Comparison of ENCODE assay signal across 8 mouse cellular contexts in genomic region chr17:27040304-27041045, GRCm38 (mm10). TPM values are rescaled to one million over a fixed set of nuclear protein-coding genes. Genes with fewer than 3 reads are reported as not detected.
A peak's percentile ranks its signal among the peaks of the same experiment; 100 is the strongest.
DNase-seq lines count a peak whose midpoint lies in the region; ATAC-seq and TF ChIP-seq lines count a peak whose summit lies in the region.

No protein-coding gene starts in this region.

- no peaks in the 10 kb centered on the region for H3K9me3 ChIP-seq in lung, embryonic 15.5 days
- H3K9me3 ChIP-seq in limb, embryonic 14.5 days (ENCODE audit: control insufficient read depth, low read length) = no peaks in the 10 kb centered on the region

- peaks cover 43% of the 10 kb centered on the region for H3K4me1 ChIP-seq in lung, embryonic 15.5 days
- peaks cover 39% of the 10 kb centered on the region for H3K4me1 ChIP-seq in limb, embryonic 14.5 days (ENCODE audit: control insufficient read depth, insufficient read depth, low read length)

- no peak for TF ChIP-seq POLR2A in limb, embryonic 14.5 days (IDR thresholded peaks at IDR 0.05; ENCODE audit: borderline replicate concordance, extremely low read depth, insufficient read depth, insufficient read length)

- no peaks in the 10 kb centered on the region for H3K36me3 ChIP-seq in lung, embryonic 15.5 days
- H3K36me3 ChIP-seq in limb, embryonic 14.5 days (ENCODE audit: control insufficient read depth, insufficient read depth, low read length) = no peaks in the 10 kb centered on the region

- H3K4me2 ChIP-seq in lung, embryonic 15.5 days = 0 out of 2 replicates have a peak overlapping the region, but pooled peaks have one; percentile 11
- H3K4me2 ChIP-seq in limb, embryonic 14.5 days (replicated peaks; ENCODE audit: low read depth, low read length, severe bottlenecking) = peak overlapping the region; percentile 32; the same call in 1 of the 2 replicates

- no peaks in the 10 kb centered on the region for H3K27me3 ChIP-seq in lung, embryonic 15.5 days
- H3K27me3 ChIP-seq in limb, embryonic 14.5 days (ENCODE audit: control insufficient read depth, insufficient read depth, low read length) = no peaks in the 10 kb centered on the region

- H3K9ac ChIP-seq in lung, embryonic 15.5 days = no peak overlapping the region
- 0 out of 2 replicates have a peak overlapping the region, but pooled peaks have one; percentile 34 for H3K9ac ChIP-seq in limb, embryonic 14.5 days (ENCODE audit: low read depth, low read length, severe bottlenecking)

- ATAC-seq in lung, embryonic 15.5 days (ENCODE audit: borderline replicate concordance, extremely low read depth, low FRiP score, low TSS enrichment) = no peak
- 0 out of 2 replicates have a peak, but pooled peaks have one; percentile 10 for ATAC-seq in granulocyte monocyte progenitor cell, adult 5-6 weeks (replicated peaks; ENCODE audit: poor library complexity, severe bottlenecking)
- ATAC-seq in limb, embryonic 14.5 days (ENCODE audit: low FRiP score, low read depth) = no peak
- no peak for ATAC-seq in erythroblast, adult 5-6 weeks (replicated peaks; ENCODE audit: low FRiP score, poor library complexity, severe bottlenecking)

- 23% methylated on average over 20 of the region's 20 CpGs for WGBS in lung, embryonic 15.5 days
- WGBS in limb, embryonic 14.5 days = 11% methylated on average over 20 of the region's 20 CpGs

- intact Hi-C loops in left cerebral cortex, postnatal 14 days (cut with DNase I) = loop anchor here (5.0 kb wide), 1 partner anchor 42 kb away; no protein-coding TSS in a partner anchor

- no peak overlapping the region for H3K4me3 ChIP-seq in lung, embryonic 15.5 days
- no peak overlapping the region for H3K4me3 ChIP-seq in limb, embryonic 14.5 days (replicated peaks; ENCODE audit: low read length)

- DNase-seq in lung, postnatal 4 days = no peak
- no peak for DNase-seq in limb, embryonic 14.5 days (ENCODE audit: low spot score)
- peak; percentile 35 for DNase-seq in thymus, adult 18-20 months
- DNase-seq in cerebellum, postnatal 4 days (ENCODE audit: low spot score in 2 of 2) = no peak
- DNase-seq in left cerebral cortex, postnatal 14 days (ENCODE audit: low spot score in 2 of 2) = no peak

- peak overlapping the region; percentile 3; the same call in 1 of the 2 replicates for H3K27ac ChIP-seq in lung, embryonic 15.5 days
- H3K27ac ChIP-seq in limb, embryonic 14.5 days (replicated peaks; ENCODE audit: low read depth, low read length) = peak overlapping the region; percentile 67

RNA-seq across cellular contexts. Expression of gene Bak1, which starts 11.7 kb away (rescaled TPM):
- 5.2 and 6.0 TPM in 2 replicates for polyA plus RNA-seq in lung, embryonic 15.5 days (2015; fragmentation: Nextera tagmentation; extraction: Ambion mirVana)
- total RNA-seq in granulocyte monocyte progenitor cell, adult 5-6 weeks (2014; fragmentation: Nextera tagmentation) = 137 and 143 TPM in 2 replicates
- 55.9 and 59.2 TPM in 2 replicates for total RNA-seq in granulocyte monocyte progenitor cell, adult 5-6 weeks (2017)
- 48.6 and 55.3 TPM in 2 replicates for polyA plus RNA-seq in limb, embryonic 14.5 days (2012; rRNA removed)
- 7.9 and 11.1 TPM in 2 replicates for polyA plus RNA-seq in limb, embryonic 14.5 days (2014; fragmentation: Nextera tagmentation; extraction: Ambion mirVana)
- 28.6 and 38.5 TPM in 2 replicates for total RNA-seq in erythroblast, adult 5-6 weeks (2015; ENCODE audit: low replicate concordance)
- 6.7 and 17.0 TPM in 2 replicates for total RNA-seq in erythroblast, adult 5-6 weeks (2017; ENCODE audit: low replicate concordance)
- total RNA-seq in left cerebral cortex, postnatal 14 days (2021) = 10 to 100 TPM; 25.3 to 25.4 TPM

RNA-seq across cellular contexts. Expression of gene Itpr3, which starts 16.6 kb away (rescaled TPM):
- polyA plus RNA-seq in lung, embryonic 15.5 days (2015; fragmentation: Nextera tagmentation; extraction: Ambion mirVana) = 4.7 and 4.9 TPM in 2 replicates
- 4.0 and 8.5 TPM in 2 replicates for total RNA-seq in granulocyte monocyte progenitor cell, adult 5-6 weeks (2014; fragmentation: Nextera tagmentation)
- total RNA-seq in granulocyte monocyte progenitor cell, adult 5-6 weeks (2017) = 6.1 and 6.5 TPM in 2 replicates
- polyA plus RNA-seq in limb, embryonic 14.5 days (2012; rRNA removed) = 12.4 and 13.9 TPM in 2 replicates
- polyA plus RNA-seq in limb, embryonic 14.5 days (2014; fragmentation: Nextera tagmentation; extraction: Ambion mirVana) = 5.1 and 5.6 TPM in 2 replicates
- 0.42 and 1.2 TPM in 2 replicates for total RNA-seq in erythroblast, adult 5-6 weeks (2015; ENCODE audit: low replicate concordance)
- total RNA-seq in erythroblast, adult 5-6 weeks (2017; ENCODE audit: low replicate concordance) = 1.1 and 1.4 TPM in 2 replicates
- total RNA-seq in left cerebral cortex, postnatal 14 days (2021) = 1 to 10 TPM; 2.2 to 2.4 TPM

Comparison
In these comparisons a context has a peak if more than half of its experiments do, and no peak if none do; other contexts are left out.
1. DNase-seq: peak in thymus, adult 18-20 months (2 of 2); none in lung, postnatal 4 days (0 of 2), limb, embryonic 14.5 days (single experiment), cerebellum, postnatal 4 days (0 of 2) and left cerebral cortex, postnatal 14 days (0 of 2).